Mouse (Mus musculus): ENCODE results near the gene Zeb2. TPM values are rescaled to one million over a fixed set of nuclear protein-coding genes. Genes with fewer than 3 reads are reported as not detected.

Zeb2 gene
- total and polyA plus RNA-seq, 2 experiments from 2014 or later = 50.6 to 150 TPM

GRCm38 (mm10) chr2:45012676-45013075 is 104.5 kb downstream of the Zeb2 start:
- WGBS = 90% methylated on average over 3 of the region's 3 CpGs

GRCm38 (mm10) chr2:45010701-45011100 is 106.5 kb downstream of the Zeb2 start:
- no peak overlapping the region for H3K27ac ChIP-seq (ENCODE audit: low read depth, low read length)
- H3K27me3 ChIP-seq (ENCODE audit: insufficient read depth, low read length) = no peaks in the 10 kb centered on the region
- no peaks in the 10 kb centered on the region for H3K9me3 ChIP-seq (ENCODE audit: low read length)
- ATAC-seq (no peak), DNase-seq (no peak)
- H3K4me3 ChIP-seq (ENCODE audit: low read depth, low read length) = no peak overlapping the region
- H3K4me1 ChIP-seq (ENCODE audit: insufficient read depth) = no peaks in the 10 kb centered on the region
- no peak overlapping the region for H3K4me2 ChIP-seq (ENCODE audit: low read depth)
- TF ChIP-seq CTCF (IDR thresholded peaks at IDR 0.05; ENCODE audit: low read depth) = no peak
- peaks cover 11% of the 10 kb centered on the region; the same call in 1 of the 2 replicates for H3K36me3 ChIP-seq (ENCODE audit: insufficient read depth)
- H3K9ac ChIP-seq = no peak overlapping the region
- 90% methylated on average over 1 of the region's 1 CpGs for WGBS

More at GRCm38 (mm10) chr2:45012676-45013075, 104.5 kb downstream of the Zeb2 start:
- no peak for TF ChIP-seq CTCF (IDR thresholded peaks at IDR 0.05; ENCODE audit: low read depth)
- peaks cover 11% of the 10 kb centered on the region; the same call in 1 of the 2 replicates for H3K36me3 ChIP-seq (ENCODE audit: insufficient read depth)
- H3K27ac ChIP-seq (ENCODE audit: low read depth, low read length) = no peak overlapping the region
- H3K4me1 ChIP-seq (ENCODE audit: insufficient read depth) = no peaks in the 10 kb centered on the region
- no peak for ATAC-seq
- H3K27me3 ChIP-seq (ENCODE audit: insufficient read depth, low read length) = no peaks in the 10 kb centered on the region
- no peak for DNase-seq
- H3K9ac ChIP-seq = no peak overlapping the region
- no peak overlapping the region for H3K4me3 ChIP-seq (ENCODE audit: low read depth, low read length)
- no peak overlapping the region for H3K4me2 ChIP-seq (ENCODE audit: low read depth)
- no peaks in the 10 kb centered on the region for H3K9me3 ChIP-seq (ENCODE audit: low read length)

- whole genome bisulfite sequencing = 61% methylated on average over 6 of the region's 6 CpGs
- Histone ChIP-seq H3K27me3 (ENCODE audit: insufficient read depth, low read length) (no peaks in the 10 kb centered on the region), H3K36me3 (ENCODE audit: insufficient read depth) (peaks cover 33% of the 10 kb centered on the region), H3K4me1 (ENCODE audit: insufficient read depth) (no peaks in the 10 kb centered on the region), H3K4me2 (ENCODE audit: low read depth) (no peak overlapping the region), H3K27ac (ENCODE audit: low read depth, low read length) (peak overlapping the region; percentile 40), H3K9ac (no peak overlapping the region), H3K4me3 (ENCODE audit: low read depth, low read length) (no peak overlapping the region), H3K9me3 (ENCODE audit: low read length) (no peaks in the 10 kb centered on the region)
- no peak for TF ChIP-seq CTCF (IDR thresholded peaks at IDR 0.05; ENCODE audit: low read depth)
- no peak for DNase-seq
- ATAC-seq = 0 out of 2 replicates have a peak, but pooled peaks have one; percentile 23
These were observed 117.3 kb downstream of the Zeb2 start for GRCm38 (mm10) chr2:44999906-45000305.

- WGBS = 95% methylated on average over 5 of the region's 5 CpGs
- Histone ChIP-seq H3K4me3 (ENCODE audit: low read depth, low read length) (no peak overlapping the region), H3K9ac (no peak overlapping the region), H3K4me2 (ENCODE audit: low read depth) (no peak overlapping the region), H3K9me3 (ENCODE audit: low read length) (no peaks in the 10 kb centered on the region), H3K27me3 (ENCODE audit: insufficient read depth, low read length) (no peaks in the 10 kb centered on the region), H3K27ac (ENCODE audit: low read depth, low read length) (no peak overlapping the region), H3K4me1 (ENCODE audit: insufficient read depth) (no peaks in the 10 kb centered on the region), H3K36me3 (ENCODE audit: insufficient read depth) (peaks cover 39% of the 10 kb centered on the region)
- ATAC-seq (no peak), DNase-seq (no peak)
- no peak for TF ChIP-seq CTCF (IDR thresholded peaks at IDR 0.05; ENCODE audit: low read depth)
These were observed 118.5 kb downstream of the Zeb2 start for GRCm38 (mm10) chr2:44998710-44999109.

- peaks cover 8% of the 10 kb centered on the region; the same call in 1 of the 2 replicates for H3K4me1 ChIP-seq (ENCODE audit: insufficient read depth)
- 88% methylated on average over 3 of the region's 3 CpGs for WGBS
- TF ChIP-seq CTCF (IDR thresholded peaks at IDR 0.05; ENCODE audit: low read depth) = no peak
- H3K27ac ChIP-seq (ENCODE audit: low read depth, low read length) = no peak overlapping the region
- ATAC-seq = no peak
- no peak overlapping the region for H3K4me3 ChIP-seq (ENCODE audit: low read depth, low read length)
- H3K9ac ChIP-seq = no peak overlapping the region
- DNase-seq = no peak
- no peaks in the 10 kb centered on the region for H3K27me3 ChIP-seq (ENCODE audit: insufficient read depth, low read length)
- H3K4me2 ChIP-seq (ENCODE audit: low read depth) = no peak overlapping the region
- no peaks in the 10 kb centered on the region for H3K9me3 ChIP-seq (ENCODE audit: low read length)
- H3K36me3 ChIP-seq (ENCODE audit: insufficient read depth) = no peaks in the 10 kb centered on the region
These were observed 135.5 kb downstream of the Zeb2 start for GRCm38 (mm10) chr2:44981646-44982045.

- peaks cover 8% of the 10 kb centered on the region; the same call in 1 of the 2 replicates for H3K4me1 ChIP-seq (ENCODE audit: insufficient read depth)
- no peaks in the 10 kb centered on the region for H3K9me3 ChIP-seq (ENCODE audit: low read length)
- peak overlapping the region; percentile 63 for H3K4me2 ChIP-seq (ENCODE audit: low read depth)
- no peaks in the 10 kb centered on the region for H3K27me3 ChIP-seq (ENCODE audit: insufficient read depth, low read length)
- no peak overlapping the region for H3K27ac ChIP-seq (ENCODE audit: low read depth, low read length)
- peak overlapping the region; percentile 30 for H3K4me3 ChIP-seq (ENCODE audit: low read depth, low read length)
- no peak for TF ChIP-seq CTCF (IDR thresholded peaks at IDR 0.05; ENCODE audit: low read depth)
- ATAC-seq = peak; percentile 72
- DNase-seq = peak; percentile 84
- no peaks in the 10 kb centered on the region for H3K36me3 ChIP-seq (ENCODE audit: insufficient read depth)
- no peak overlapping the region; the same call in 1 of the 2 replicates for H3K9ac ChIP-seq
- WGBS = 3% methylated on average over 18 of the region's 18 CpGs
These were observed 138.0 kb downstream of the Zeb2 start for GRCm38 (mm10) chr2:44979042-44979721.

GRCm38 (mm10) chr2:44978038-44978437 is 139.2 kb downstream of the Zeb2 start:
- Histone ChIP-seq H3K9ac (no peak overlapping the region), H3K4me2 (ENCODE audit: low read depth) (no peak overlapping the region), H3K4me1 (ENCODE audit: insufficient read depth) (peaks cover 8% of the 10 kb centered on the region; the same call in 1 of the 2 replicates), H3K9me3 (ENCODE audit: low read length) (no peaks in the 10 kb centered on the region), H3K27ac (ENCODE audit: low read depth, low read length) (no peak overlapping the region), H3K4me3 (ENCODE audit: low read depth, low read length) (no peak overlapping the region), H3K36me3 (ENCODE audit: insufficient read depth) (no peaks in the 10 kb centered on the region), H3K27me3 (ENCODE audit: insufficient read depth, low read length) (no peaks in the 10 kb centered on the region)
- TF ChIP-seq CTCF (IDR thresholded peaks at IDR 0.05; ENCODE audit: low read depth) = no peak; the same call in 1 of the 2 replicates
- DNase-seq (no peak), ATAC-seq (no peak)
- WGBS = 79% methylated on average over 6 of the region's 6 CpGs

Data from forebrain, postnatal 0 days (tissue).